In genomic region chr4:118417112-118417797, GRCm38 (mm10) we compare ENCODE assay signal across 20 mouse cellular contexts. TPM values are rescaled to one million over a fixed set of nuclear protein-coding genes. Genes with fewer than 3 reads are reported as not detected.
DNase-seq lines count a peak whose midpoint lies in the region; ATAC-seq lines count a peak whose summit lies in the region.
"Had no signal": no experiment of that assay in that cellular context is flagged by ENCODE, and none has a peak within 500 bp of the region (broad histone marks: within the 10 kb centered on the region; RNA-seq: fewer than 3 reads in every experiment).

No protein-coding gene starts in this region.

- no peak overlapping the region for H3K4me3 ChIP-seq in hindbrain, embryonic 12.5 days
- H3K4me3 ChIP-seq in hindbrain, embryonic 11.5 days (ENCODE audit: low read depth, low read length): no peak overlapping the region
- H3K4me3 ChIP-seq in embryonic facial prominence, embryonic 15.5 days (replicated peaks): no peak overlapping the region
- H3K4me3 ChIP-seq: forebrain, embryonic 10.5 days; heart, embryonic 15.5 days; lung, embryonic 15.5 days had no signal

- peaks cover 96% of the 10 kb centered on the region for H3K36me3 ChIP-seq in hindbrain, embryonic 12.5 days
- H3K36me3 ChIP-seq in hindbrain, embryonic 11.5 days (ENCODE audit: control insufficient read depth, insufficient read depth, low read length): peaks cover 18% of the 10 kb centered on the region
- H3K36me3 ChIP-seq in embryonic facial prominence, embryonic 15.5 days: peaks cover 87% of the 10 kb centered on the region

- peak overlapping the region; percentile 23 for H3K27ac ChIP-seq in hindbrain, embryonic 12.5 days
- no peak overlapping the region for H3K27ac ChIP-seq in hindbrain, embryonic 11.5 days (ENCODE audit: low read depth, low read length)
- no peak overlapping the region for H3K27ac ChIP-seq in embryonic facial prominence, embryonic 15.5 days (replicated peaks)
- H3K27ac ChIP-seq: forebrain, embryonic 10.5 days; heart, embryonic 15.5 days; kidney, postnatal 0 days; lung, embryonic 15.5 days had no signal

- WGBS in hindbrain, embryonic 12.5 days: 86% methylated on average over 13 of the region's 13 CpGs
- WGBS in hindbrain, embryonic 11.5 days: 91% methylated on average over 13 of the region's 13 CpGs
- WGBS in embryonic facial prominence, embryonic 15.5 days: 70% methylated on average over 13 of the region's 13 CpGs

- no peaks in the 10 kb centered on the region for H3K9me3 ChIP-seq in hindbrain, embryonic 12.5 days (replicated peaks)
- no peaks in the 10 kb centered on the region for H3K9me3 ChIP-seq in hindbrain, embryonic 11.5 days (ENCODE audit: control insufficient read depth, low read length)
- H3K9me3 ChIP-seq in embryonic facial prominence, embryonic 15.5 days (replicated peaks): no peaks in the 10 kb centered on the region
- H3K9me3 ChIP-seq: forebrain, embryonic 10.5 days; heart, embryonic 15.5 days; lung, embryonic 15.5 days had no signal

- H3K4me1 ChIP-seq in hindbrain, embryonic 12.5 days: no peaks in the 10 kb centered on the region
- no peaks in the 10 kb centered on the region for H3K4me1 ChIP-seq in hindbrain, embryonic 11.5 days (replicated peaks; ENCODE audit: control insufficient read depth, insufficient read depth, low read length)
- H3K4me1 ChIP-seq in embryonic facial prominence, embryonic 15.5 days: no peaks in the 10 kb centered on the region
- H3K4me1 ChIP-seq: forebrain, embryonic 10.5 days; heart, embryonic 15.5 days; lung, embryonic 15.5 days had no signal

- no peaks in the 10 kb centered on the region for H3K27me3 ChIP-seq in hindbrain, embryonic 12.5 days
- no peaks in the 10 kb centered on the region for H3K27me3 ChIP-seq in hindbrain, embryonic 11.5 days (ENCODE audit: control insufficient read depth, insufficient read depth, low read length)
- H3K27me3 ChIP-seq in embryonic facial prominence, embryonic 15.5 days: no peaks in the 10 kb centered on the region
- H3K27me3 ChIP-seq: heart, embryonic 15.5 days; lung, embryonic 15.5 days; Patski had no signal

- H3K9ac ChIP-seq in hindbrain, embryonic 12.5 days: no peak overlapping the region
- no peak overlapping the region for H3K9ac ChIP-seq in hindbrain, embryonic 11.5 days (ENCODE audit: low read depth, low read length)
- H3K9ac ChIP-seq in embryonic facial prominence, embryonic 15.5 days: no peak overlapping the region
- H3K9ac ChIP-seq: heart, embryonic 15.5 days; lung, embryonic 15.5 days had no signal

- no peak for DNase-seq in hindbrain, embryonic 11.5 days (ENCODE audit: low spot score)
- DNase-seq in lung, adult 18-20 months: peak; percentile 45 to 60
- DNase-seq in lung, postnatal 14 days: no peak
- no peak for DNase-seq in heart, adult 8-10 months (ENCODE audit: low spot score)
- DNase-seq in right cerebral cortex, postnatal 14 days: no peak
- DNase-seq: adrenal gland, postnatal 14 days; cerebellum, adult 9-10 months; heart, adult 11 months; kidney, adult 11 months; retina, postnatal 1 day had no signal

- H3K4me2 ChIP-seq in hindbrain, embryonic 12.5 days (replicated peaks): no peak overlapping the region
- no peak overlapping the region for H3K4me2 ChIP-seq in hindbrain, embryonic 11.5 days (replicated peaks; ENCODE audit: low read depth, low read length)
- H3K4me2 ChIP-seq in embryonic facial prominence, embryonic 15.5 days (replicated peaks): no peak overlapping the region
- H3K4me2 ChIP-seq: heart, embryonic 15.5 days; liver, embryonic 11.5 days; lung, embryonic 15.5 days had no signal

- ATAC-seq in hindbrain, embryonic 12.5 days (ENCODE audit: low FRiP score): no peak
- no peak for ATAC-seq in hindbrain, embryonic 11.5 days (ENCODE audit: low FRiP score)
- ATAC-seq in common myeloid progenitor, adult 5-6 weeks (replicated peaks; ENCODE audit: low read depth, poor library complexity, severe bottlenecking): 0 out of 2 replicates have a peak, but pooled peaks have one; percentile 15
- peak; percentile 44; the same call in 1 of the 2 replicates for ATAC-seq in embryonic facial prominence, embryonic 15.5 days (ENCODE audit: insufficient number of reproducible peaks, low FRiP score, low TSS enrichment, low read depth)
- ATAC-seq: activated CD4-positive, CD25-positive, alpha-beta regulatory T cell, adult 4 months; Patski had no signal

RNA-seq across cellular contexts. Expression of gene Med8, which starts 8.1 kb away (rescaled TPM):
- polyA plus RNA-seq in hindbrain, embryonic 12.5 days (2016; fragmentation: Nextera tagmentation; extraction: Ambion mirVana): 125 and 131 TPM in 2 replicates
- polyA plus RNA-seq in hindbrain, embryonic 11.5 days (2014; fragmentation: Nextera tagmentation; extraction: Ambion mirVana): 154 and 158 TPM in 2 replicates
- 82.5 and 85.9 TPM in 2 replicates for total RNA-seq in common myeloid progenitor, adult 5-6 weeks (2017)
- polyA plus RNA-seq in embryonic facial prominence, embryonic 15.5 days (2015; fragmentation: Nextera tagmentation; extraction: Ambion mirVana): 102 and 106 TPM in 2 replicates
- total RNA-seq in heart, adult 8-10 months (2022): 10 to 100 TPM; 28.8 to 42.8 (median 36.2) TPM

RNA-seq across cellular contexts. Expression of gene Szt2, which starts 8.2 kb away (rescaled TPM):
- polyA plus RNA-seq in hindbrain, embryonic 12.5 days (2016; fragmentation: Nextera tagmentation; extraction: Ambion mirVana): 11.5 and 13.6 TPM in 2 replicates
- 9.3 and 12.9 TPM in 2 replicates for polyA plus RNA-seq in hindbrain, embryonic 11.5 days (2014; fragmentation: Nextera tagmentation; extraction: Ambion mirVana)
- 4.4 and 5.3 TPM in 2 replicates for total RNA-seq in common myeloid progenitor, adult 5-6 weeks (2017)
- polyA plus RNA-seq in embryonic facial prominence, embryonic 15.5 days (2015; fragmentation: Nextera tagmentation; extraction: Ambion mirVana): 7.5 and 7.6 TPM in 2 replicates
- total RNA-seq in heart, adult 8-10 months (2022): 10 to 100 TPM; 10.3 to 13.0 (median 11.7) TPM

RNA-seq across cellular contexts. Expression of gene Elovl1, which starts 10.6 kb away (rescaled TPM):
- 38.6 and 41.7 TPM in 2 replicates for polyA plus RNA-seq in hindbrain, embryonic 12.5 days (2016; fragmentation: Nextera tagmentation; extraction: Ambion mirVana)
- 42.1 and 46.8 TPM in 2 replicates for polyA plus RNA-seq in hindbrain, embryonic 11.5 days (2014; fragmentation: Nextera tagmentation; extraction: Ambion mirVana)
- 44.8 and 65.7 TPM in 2 replicates for total RNA-seq in common myeloid progenitor, adult 5-6 weeks (2017)
- 160 and 179 TPM in 2 replicates for polyA plus RNA-seq in embryonic facial prominence, embryonic 15.5 days (2015; fragmentation: Nextera tagmentation; extraction: Ambion mirVana)
- 10 to 100 TPM; 14.8 to 17.7 (median 16.2) TPM for total RNA-seq in heart, adult 8-10 months (2022)

RNA-seq across cellular contexts. Expression of gene Cdc20, which starts 19.9 kb away (rescaled TPM):
- polyA plus RNA-seq in hindbrain, embryonic 12.5 days (2016; fragmentation: Nextera tagmentation; extraction: Ambion mirVana): 151 and 168 TPM in 2 replicates
- 236 and 259 TPM in 2 replicates for polyA plus RNA-seq in hindbrain, embryonic 11.5 days (2014; fragmentation: Nextera tagmentation; extraction: Ambion mirVana)
- total RNA-seq in common myeloid progenitor, adult 5-6 weeks (2017): 57.9 and 89.6 TPM in 2 replicates
- 178 and 183 TPM in 2 replicates for polyA plus RNA-seq in embryonic facial prominence, embryonic 15.5 days (2015; fragmentation: Nextera tagmentation; extraction: Ambion mirVana)
- total RNA-seq in heart, adult 8-10 months (2022): 1 to 10 TPM in 3 of 4 experiments, under 1 TPM in 1; 0.47 to 1.4 (median 1.0) TPM

RNA-seq across cellular contexts. Expression of gene Mpl, which starts 40.1 kb away (rescaled TPM):
- polyA plus RNA-seq in hindbrain, embryonic 12.5 days (2016; fragmentation: Nextera tagmentation; extraction: Ambion mirVana): 0.53 and 0.56 TPM in 2 replicates
- 1.3 and 1.5 TPM in 2 replicates for polyA plus RNA-seq in hindbrain, embryonic 11.5 days (2014; fragmentation: Nextera tagmentation; extraction: Ambion mirVana)
- total RNA-seq in common myeloid progenitor, adult 5-6 weeks (2017): 5.8 and 7.3 TPM in 2 replicates
- 0.25 and 0.26 TPM in 2 replicates for polyA plus RNA-seq in embryonic facial prominence, embryonic 15.5 days (2015; fragmentation: Nextera tagmentation; extraction: Ambion mirVana)
- under 1 TPM; 0.41 to 0.97 (median 0.51) TPM for total RNA-seq in heart, adult 8-10 months (2022)
- polyA plus RNA-seq: activated CD4-positive, CD25-positive, alpha-beta regulatory T cell, adult 4 months; Patski had no signal

Comparison
In these comparisons a context has a peak if more than half of its experiments do, and no peak if none do; other contexts are left out.
1. DNase-seq: peak in lung, adult 18-20 months (2 of 2); none in hindbrain, embryonic 11.5 days (single experiment), lung, postnatal 14 days (single experiment), heart, adult 8-10 months (single experiment) and right cerebral cortex, postnatal 14 days (single experiment).
2. ATAC-seq: peak in common myeloid progenitor, adult 5-6 weeks (single experiment) and embryonic facial prominence, embryonic 15.5 days (single experiment); none in hindbrain, embryonic 12.5 days (single experiment) and hindbrain, embryonic 11.5 days (single experiment).